Mouse (Mus musculus) limb, embryonic 12.5 days (tissue): ENCODE results near the gene Slc13a5. TPM values are rescaled to one million over a fixed set of nuclear protein-coding genes. Genes with fewer than 3 reads are reported as not detected.
A peak's percentile ranks its signal among the peaks of the same experiment; 100 is the strongest.

Experiments
- ATAC-seq: fragments of 200-750 bp; cut with Nextera tagmentation; 2 replicates; pipeline ENCODE4 v1.8.0; 2017; ENCODE audit warnings: low read depth, moderate TSS enrichment; ENCODE audit not compliant: insufficient number of reproducible peaks, insufficient read depth, low FRiP score, low TSS enrichment
- H3K27ac ChIP-seq: fragments of 300-500 bp; sonication (generic); 2 replicates; pipeline ENCODE4 v1.5.1; 2016; ENCODE audit warnings: mild to moderate bottlenecking, moderate library complexity
- H3K27me3 ChIP-seq: fragments of 300-500 bp; sonication (generic); 2 replicates; pipeline ENCODE4 v1.6.1; 2016; ENCODE audit warnings: mild to moderate bottlenecking, moderate library complexity
- H3K36me3 ChIP-seq: fragments of 300-500 bp; sonication (generic); 2 replicates; pipeline ENCODE4 v1.6.1; 2016; ENCODE audit warnings: mild to moderate bottlenecking, moderate library complexity
- H3K4me1 ChIP-seq: fragments of 300-500 bp; sonication (generic); replicated peaks from 2 replicates; pipeline ENCODE4 v1.6.1; 2016
- H3K4me2 ChIP-seq: fragments of 300-500 bp; sonication (generic); 2 replicates; pipeline ENCODE4 v1.6.1; 2016; ENCODE audit warnings: mild to moderate bottlenecking, moderate library complexity
- H3K4me3 ChIP-seq: fragments of 300-500 bp; sonication (generic); replicated peaks from 2 replicates; pipeline ENCODE4 v1.5.1; 2016; ENCODE audit warnings: mild to moderate bottlenecking
- H3K9ac ChIP-seq: fragments of 300-500 bp; sonication (generic); replicated peaks from 2 replicates; pipeline ENCODE4 v1.6.1; 2016; ENCODE audit warnings: mild to moderate bottlenecking, moderate library complexity
- H3K9me3 ChIP-seq: fragments of 300-500 bp; sonication (generic); 2 replicates; pipeline ENCODE4 v1.6.1; 2016; ENCODE audit warnings: mild to moderate bottlenecking, moderate library complexity
- WGBS: fragments of 180-500 bp; shearing (Covaris S2); methylation state at CpG from one replicate; pipeline ENCODE4 v1.1.7; 2016; 5-methylcytosine and 5-hydroxymethylcytosine counted together
- polyA plus RNA-seq: library from polyadenylated mRNA; unstranded; fragments of >200 nt; fragmentation: Nextera tagmentation; extraction: Ambion mirVana; gene quantifications from 2 replicates; pipeline ENCODE4 v1.2.1, GENCODE M21; 2016

Gene Slc13a5
- polyA plus RNA-seq, 1 experiment from 2014 or later: not detected

DNA sequence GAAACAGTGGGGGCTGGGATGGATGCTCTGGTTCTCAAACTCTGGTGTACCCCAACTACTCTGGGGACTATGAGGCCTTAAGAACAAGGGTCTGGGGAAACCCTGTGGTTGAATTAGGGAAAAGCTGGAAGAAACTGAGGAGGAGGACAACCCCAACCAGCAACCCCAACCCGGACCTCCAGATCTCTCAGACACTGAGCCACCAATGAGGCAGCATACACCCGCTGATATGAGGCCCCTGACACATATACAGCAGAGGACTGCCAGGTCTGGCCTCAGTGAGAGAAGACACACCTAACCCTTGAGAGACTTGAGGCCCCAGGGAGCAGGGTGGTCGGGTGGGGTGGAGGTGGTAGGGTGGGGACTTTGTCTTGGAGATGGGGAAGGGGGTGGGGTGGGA, 19.6 kb upstream of the Slc13a5 start:
- Histone ChIP-seq H3K4me1 (no peaks in the 10 kb centered on the region), H3K27me3 (no peaks in the 10 kb centered on the region), H3K27ac (no peak overlapping the region), H3K36me3 (no peaks in the 10 kb centered on the region), H3K9me3 (no peaks in the 10 kb centered on the region), H3K4me3 (no peak overlapping the region), H3K9ac (no peak overlapping the region), H3K4me2 (no peak overlapping the region)
- 78% methylated on average over 3 of the region's 3 CpGs for WGBS
- ATAC-seq: no peak

DNA sequence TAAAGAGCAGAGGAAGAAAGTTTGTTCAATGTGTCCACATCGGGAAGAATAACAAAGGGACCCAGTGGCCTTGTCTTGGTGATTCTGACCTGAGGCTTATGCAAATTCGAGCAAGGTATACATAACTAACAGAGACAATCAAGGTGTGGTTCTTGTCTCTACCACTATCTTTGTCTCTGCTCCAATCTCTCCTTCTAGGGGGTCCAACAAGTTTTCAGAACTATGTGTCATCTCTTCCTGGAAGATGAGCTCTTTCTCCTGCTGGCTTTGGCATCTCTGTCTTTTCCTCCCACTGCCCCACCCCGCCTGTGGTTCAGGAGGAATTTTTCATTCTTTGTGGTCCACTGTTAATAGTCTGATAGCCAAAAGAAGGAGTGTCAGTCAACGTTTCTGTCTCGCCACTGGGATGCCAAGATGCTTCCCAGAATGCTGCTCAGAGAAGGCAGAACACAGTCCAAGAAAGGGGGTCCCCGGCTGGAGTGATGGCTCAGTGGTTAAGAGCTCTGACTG, 19.0 kb upstream of the Slc13a5 start:
- no peak overlapping the region for H3K4me3 ChIP-seq
- H3K27ac ChIP-seq: no peak overlapping the region
- no peak for ATAC-seq
- no peaks in the 10 kb centered on the region for H3K27me3 ChIP-seq
- 77% methylated on average over 6 of the region's 6 CpGs for whole genome bisulfite sequencing
- no peaks in the 10 kb centered on the region for H3K9me3 ChIP-seq
- H3K4me2 ChIP-seq: no peak overlapping the region
- H3K36me3 ChIP-seq: no peaks in the 10 kb centered on the region
- no peak overlapping the region for H3K9ac ChIP-seq
- H3K4me1 ChIP-seq: no peaks in the 10 kb centered on the region

DNA sequence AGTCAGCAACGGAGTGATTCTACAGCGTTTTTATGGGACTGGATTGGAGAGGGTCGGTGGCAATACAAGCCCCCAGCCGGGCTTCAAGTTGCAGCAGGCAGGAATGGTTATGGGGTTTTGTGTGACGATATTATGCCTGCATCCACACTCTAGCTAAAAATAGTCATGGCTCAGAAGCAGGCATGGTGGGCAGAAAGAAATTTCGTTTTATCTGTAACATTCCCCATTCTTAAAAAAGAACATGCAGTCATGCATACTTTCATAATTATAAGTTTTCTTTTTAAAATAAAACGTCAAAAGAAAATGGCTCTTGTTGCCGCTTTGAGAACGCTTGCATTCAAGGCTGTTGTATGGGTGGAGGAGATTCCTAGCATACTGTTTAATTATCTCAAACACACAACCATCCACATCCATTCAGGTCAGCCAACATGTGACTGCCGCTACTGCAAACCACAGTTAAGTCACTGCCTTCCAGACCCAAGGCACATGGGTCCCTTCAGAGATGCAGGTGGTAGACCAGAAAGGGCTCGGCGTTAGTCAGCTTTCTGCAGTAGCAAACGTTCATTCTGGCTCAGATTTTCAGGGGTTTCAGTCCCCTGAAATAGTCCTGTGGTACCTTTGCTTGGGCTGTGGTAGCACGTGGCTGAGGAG, 17.6 kb upstream of the Slc13a5 start:
- Histone ChIP-seq H3K27me3 (no peaks in the 10 kb centered on the region; the same call in 1 of the 2 replicates), H3K27ac (no peak overlapping the region), H3K4me1 (no peaks in the 10 kb centered on the region), H3K9ac (no peak overlapping the region), H3K4me2 (no peak overlapping the region), H3K4me3 (no peak overlapping the region), H3K36me3 (no peaks in the 10 kb centered on the region), H3K9me3 (no peaks in the 10 kb centered on the region)
- ATAC-seq: no peak
- WGBS: 72% methylated on average over 14 of the region's 14 CpGs

DNA sequence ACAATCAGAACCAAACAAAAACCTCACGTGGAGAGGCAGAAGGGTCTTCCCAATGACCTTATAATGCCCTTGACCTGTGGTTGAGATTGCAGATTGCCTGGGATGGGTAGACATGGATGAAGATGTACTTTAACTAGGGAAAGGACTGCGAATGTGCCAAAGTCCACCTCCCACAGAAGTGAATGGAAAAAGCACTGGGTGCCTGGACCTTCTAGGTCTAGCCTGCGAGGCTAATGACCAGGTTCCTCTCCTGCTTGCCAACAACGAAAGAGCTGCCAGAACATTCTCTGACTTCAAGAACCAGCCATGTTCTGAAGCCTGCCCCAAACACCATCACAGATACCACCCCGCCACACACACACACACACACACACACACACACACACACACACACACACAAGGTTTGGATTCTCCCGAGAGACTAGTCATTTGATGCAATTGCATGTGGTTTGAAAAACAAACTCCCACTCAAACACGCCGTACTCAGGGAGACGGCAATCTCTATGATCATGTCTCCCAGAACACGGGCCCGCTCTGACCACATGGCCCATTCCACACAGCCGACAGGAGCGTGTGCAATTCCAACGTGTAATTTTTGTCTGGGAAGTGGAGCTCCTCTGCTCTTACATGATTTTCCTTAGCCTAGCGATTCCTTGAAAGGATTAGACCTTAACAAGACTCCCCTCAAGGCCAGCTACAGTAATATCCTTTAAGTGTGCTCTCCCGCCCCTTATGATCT, 16.6 kb upstream of the Slc13a5 start:
- no peak overlapping the region for H3K27ac ChIP-seq
- 88% methylated on average over 15 of the region's 16 CpGs for WGBS
- H3K4me2 ChIP-seq: no peak overlapping the region
- ATAC-seq: no peak
- no peaks in the 10 kb centered on the region for H3K4me1 ChIP-seq
- H3K36me3 ChIP-seq: no peaks in the 10 kb centered on the region
- no peak overlapping the region for H3K4me3 ChIP-seq
- no peak overlapping the region for H3K9ac ChIP-seq
- no peaks in the 10 kb centered on the region for H3K9me3 ChIP-seq
- no peaks in the 10 kb centered on the region; the same call in 1 of the 2 replicates for H3K27me3 ChIP-seq

DNA sequence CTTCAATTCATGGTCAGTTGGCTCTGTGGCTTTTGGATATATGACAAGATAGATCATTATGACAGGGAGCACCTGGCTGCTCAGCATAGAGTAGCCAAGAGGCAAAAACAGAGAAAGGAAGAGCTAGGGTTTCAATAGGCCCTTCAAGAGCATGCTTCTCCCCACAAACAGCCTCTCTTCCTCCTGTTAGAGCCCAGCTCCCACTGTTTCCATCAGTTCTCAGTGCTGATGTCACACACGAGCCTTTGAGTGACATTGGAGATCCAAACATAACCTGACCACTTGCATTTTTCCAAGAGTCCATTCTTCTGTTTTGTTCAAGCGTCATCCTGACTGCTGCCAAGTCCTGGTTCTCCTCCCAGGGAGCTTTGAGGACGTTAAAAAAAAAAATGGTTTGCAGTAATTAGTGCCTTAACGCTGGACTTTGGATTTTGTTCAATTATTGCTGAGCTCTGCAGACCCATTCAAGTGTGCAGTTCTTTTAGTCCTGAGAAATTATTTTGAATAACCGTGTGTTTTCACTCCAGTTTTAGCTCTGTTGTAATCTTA, 14.9 kb upstream of the Slc13a5 start:
- Histone ChIP-seq H3K27ac (no peak overlapping the region), H3K4me2 (no peak overlapping the region), H3K4me3 (no peak overlapping the region), H3K27me3 (no peaks in the 10 kb centered on the region; the same call in 1 of the 2 replicates), H3K36me3 (no peaks in the 10 kb centered on the region), H3K9ac (no peak overlapping the region), H3K4me1 (no peaks in the 10 kb centered on the region), H3K9me3 (no peaks in the 10 kb centered on the region)
- ATAC-seq: no peak
- 72% methylated on average over 5 of the region's 5 CpGs for WGBS

DNA sequence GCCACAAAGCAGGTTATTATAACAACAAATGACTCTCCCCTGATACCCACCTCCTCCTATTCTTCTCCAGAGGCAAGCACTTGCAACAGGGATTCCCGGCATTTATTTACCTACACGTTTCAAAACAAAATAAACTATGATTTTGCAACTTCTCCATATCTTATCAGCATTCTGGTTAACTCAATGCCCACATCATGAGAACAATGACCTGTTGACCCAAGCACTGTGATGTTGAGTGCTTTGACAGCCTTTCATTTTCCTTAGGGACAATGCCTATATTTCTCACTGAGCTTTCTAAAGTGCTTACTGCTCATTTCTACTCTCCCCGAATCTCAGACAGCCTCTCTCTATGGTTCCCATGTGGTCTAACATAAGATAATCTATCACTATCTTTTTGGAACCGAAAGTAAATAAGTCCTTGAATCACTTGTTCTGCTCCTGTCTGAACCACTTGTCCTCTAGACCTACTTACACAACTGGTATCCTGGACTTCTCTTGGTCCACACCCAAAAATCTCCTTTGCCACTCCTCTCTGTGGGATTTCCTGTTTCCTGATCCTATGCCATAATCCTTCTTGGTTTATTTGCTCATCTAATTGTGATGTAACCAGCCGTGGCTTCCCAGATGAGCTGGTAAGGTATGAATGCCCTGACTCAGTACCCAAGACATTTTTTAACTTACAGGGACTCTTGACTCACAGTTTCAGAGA, 14.3 kb upstream of the Slc13a5 start:
- Histone ChIP-seq H3K4me2 (no peak overlapping the region), H3K27me3 (no peaks in the 10 kb centered on the region; the same call in 1 of the 2 replicates), H3K9ac (no peak overlapping the region), H3K27ac (no peak overlapping the region), H3K4me3 (no peak overlapping the region), H3K36me3 (no peaks in the 10 kb centered on the region), H3K9me3 (no peaks in the 10 kb centered on the region), H3K4me1 (no peaks in the 10 kb centered on the region)
- no peak for ATAC-seq
- 79% methylated on average over 5 of the region's 5 CpGs for WGBS

DNA sequence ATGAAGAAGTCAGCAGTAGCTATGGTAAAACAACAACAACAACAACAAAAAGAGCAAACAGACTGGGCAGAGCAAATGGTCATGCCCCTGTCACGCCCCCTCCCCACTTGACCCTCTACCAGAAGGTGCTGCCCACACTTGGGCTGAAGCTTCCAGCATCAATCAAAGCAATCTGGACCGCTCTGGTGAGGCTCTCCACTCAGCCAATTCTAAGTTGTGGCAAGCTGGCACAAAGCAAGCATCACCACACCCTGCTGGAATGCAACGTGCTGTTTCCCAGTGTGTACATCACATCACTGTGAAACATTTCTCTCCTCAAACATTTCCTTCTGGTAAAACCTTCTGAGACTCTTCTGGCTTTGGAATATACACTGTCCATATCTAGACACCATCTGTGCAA, 6.3 kb upstream of the Slc13a5 start:
- H3K9ac ChIP-seq: no peak overlapping the region
- no peak for ATAC-seq
- peaks cover 9% of the 10 kb centered on the region for H3K27me3 ChIP-seq
- H3K4me1 ChIP-seq: no peaks in the 10 kb centered on the region
- H3K9me3 ChIP-seq: no peaks in the 10 kb centered on the region
- no peak overlapping the region for H3K4me2 ChIP-seq
- no peaks in the 10 kb centered on the region for H3K36me3 ChIP-seq
- no peak overlapping the region for H3K4me3 ChIP-seq
- no peak overlapping the region for H3K27ac ChIP-seq
- WGBS: 63% methylated on average over 3 of the region's 3 CpGs

DNA sequence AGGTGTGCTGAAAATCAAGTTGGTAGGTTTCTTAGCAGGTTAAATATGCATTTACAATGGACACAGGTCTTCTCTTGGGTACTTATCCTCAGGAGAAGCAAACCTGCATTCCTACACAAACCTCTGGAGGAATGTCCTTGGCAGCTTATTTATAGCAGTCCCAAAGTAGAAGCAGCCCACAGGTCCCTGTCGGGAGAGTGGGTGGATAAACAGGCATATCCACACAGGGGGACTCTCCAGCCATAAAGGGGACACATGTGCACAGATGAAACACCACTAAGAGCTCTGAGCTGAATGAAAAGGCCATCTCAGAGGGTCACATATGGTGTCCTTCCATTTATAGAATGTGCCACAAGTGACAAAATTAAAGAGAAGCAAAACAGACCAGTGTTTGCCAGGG, 4.7 kb upstream of the Slc13a5 start:
- peaks cover 5% of the 10 kb centered on the region for H3K4me1 ChIP-seq
- ATAC-seq: no peak

DNA sequence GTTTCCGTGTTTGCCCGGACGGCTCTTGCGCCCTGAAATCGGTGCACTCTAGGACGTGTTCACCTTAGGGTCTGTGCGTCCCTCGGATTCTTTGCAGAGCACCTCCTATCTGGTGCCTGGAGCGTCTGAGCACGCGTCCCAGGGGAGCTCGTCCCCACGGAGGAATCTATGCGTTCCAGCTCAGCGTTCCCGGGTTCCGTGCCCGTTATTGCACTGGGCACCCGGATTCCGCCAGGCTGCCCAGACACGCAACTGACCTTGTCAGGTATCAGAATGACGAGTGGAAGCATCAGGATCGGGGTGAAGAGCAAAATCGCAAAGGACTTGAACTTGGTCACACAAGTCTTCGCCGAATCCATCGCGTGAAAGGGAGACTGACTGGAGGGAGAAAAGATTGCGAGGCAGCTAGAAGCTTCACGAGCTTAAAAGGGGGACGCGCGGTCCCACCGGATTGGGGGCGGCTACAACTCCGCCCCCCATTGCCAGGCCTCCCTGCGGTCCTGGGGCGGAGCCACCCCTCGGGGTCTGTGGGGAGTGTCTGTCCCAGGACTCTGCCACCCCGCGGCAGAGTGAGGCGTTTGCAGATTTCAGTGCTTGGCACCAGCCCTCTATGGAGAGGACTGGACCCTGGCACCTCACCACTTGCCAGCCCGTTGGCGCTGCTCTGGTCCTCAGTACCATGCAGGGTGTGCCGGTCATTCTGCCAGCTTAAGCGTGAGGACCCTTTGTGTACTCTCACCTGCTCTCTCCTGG, 639 bp downstream of the Slc13a5 start:
- Histone ChIP-seq H3K9me3 (no peaks in the 10 kb centered on the region), H3K4me1 (peaks cover 13% of the 10 kb centered on the region), H3K4me3 (peak overlapping the region; percentile 42), H3K27me3 (peaks cover 61% of the 10 kb centered on the region), H3K27ac (no peak overlapping the region), H3K9ac (peak overlapping the region; percentile 54), H3K36me3 (no peaks in the 10 kb centered on the region), H3K4me2 (peak overlapping the region; percentile 68)
- WGBS: 1% methylated on average over 46 of the region's 46 CpGs
- ATAC-seq: peak; percentile 75

More for the DNA sequence above, 4.7 kb upstream of the Slc13a5 start:
- Histone ChIP-seq H3K4me2 (no peak overlapping the region), H3K36me3 (no peaks in the 10 kb centered on the region), H3K4me3 (no peak overlapping the region), H3K27ac (no peak overlapping the region), H3K9ac (no peak overlapping the region), H3K27me3 (peaks cover 23% of the 10 kb centered on the region), H3K9me3 (no peaks in the 10 kb centered on the region)
- WGBS: 61% methylated on average over 1 of the region's 1 CpGs

DNA sequence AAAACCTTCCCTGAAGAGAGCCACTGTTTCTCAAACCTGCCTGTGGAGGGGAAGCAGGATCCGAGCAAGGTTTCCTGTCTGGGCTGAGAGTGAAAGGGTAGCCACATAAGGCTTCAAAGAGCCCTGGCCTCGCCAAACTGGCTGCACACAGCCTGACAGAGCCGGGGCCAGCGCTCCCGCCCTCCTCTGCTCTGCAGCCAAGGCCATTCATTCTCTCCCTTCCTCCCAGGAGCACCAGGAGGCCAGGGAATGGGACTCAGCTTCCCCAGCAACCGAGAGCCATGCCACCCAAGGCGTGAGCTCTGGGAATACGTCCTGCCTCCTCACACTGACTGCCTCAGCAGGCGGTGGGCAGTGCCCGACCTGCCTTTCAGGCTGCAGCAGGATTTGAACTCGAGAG, 1.5 kb downstream of the Slc13a5 start:
- 5% methylated on average over 11 of the region's 11 CpGs for WGBS
- no peaks in the 10 kb centered on the region for H3K36me3 ChIP-seq
- peaks cover 61% of the 10 kb centered on the region for H3K27me3 ChIP-seq
- H3K4me1 ChIP-seq: peaks cover 13% of the 10 kb centered on the region
- no peak for ATAC-seq
- no peaks in the 10 kb centered on the region for H3K9me3 ChIP-seq
- peak overlapping the region; percentile 68 for H3K4me2 ChIP-seq
- no peak overlapping the region for H3K27ac ChIP-seq
- H3K9ac ChIP-seq: no peak overlapping the region
- peak overlapping the region; percentile 42; the same call in 1 of the 2 replicates for H3K4me3 ChIP-seq
